Mouse (Mus musculus) embryonic facial prominence, embryonic 12.5 days (tissue): ENCODE data around the gene Jmjd4. TPM values are rescaled to one million over a fixed set of nuclear protein-coding genes. Genes with fewer than 3 reads are reported as not detected.

ENCODE experiments used
- ATAC-seq: fragments of 200-750 bp; cut with Nextera tagmentation; 2 replicates; pipeline ENCODE4 v1.8.0; 2017; ENCODE audit not compliant: insufficient number of reproducible peaks, insufficient read depth, low FRiP score, low TSS enrichment
- H3K27ac ChIP-seq: fragments of 300-500 bp; sonication (generic); 2 replicates; pipeline ENCODE4 v1.5.1; 2016; ENCODE audit warnings: mild to moderate bottlenecking
- H3K27me3 ChIP-seq: fragments of 300-500 bp; sonication (generic); 2 replicates; pipeline ENCODE4 v1.6.1; 2016; ENCODE audit warnings: mild to moderate bottlenecking, moderate library complexity
- H3K36me3 ChIP-seq: fragments of 300-500 bp; sonication (generic); 2 replicates; pipeline ENCODE4 v1.6.1; 2016; ENCODE audit warnings: mild to moderate bottlenecking
- H3K4me1 ChIP-seq: fragments of 300-500 bp; sonication (generic); 2 replicates; pipeline ENCODE4 v1.6.1; 2016
- H3K4me2 ChIP-seq: fragments of 300-500 bp; sonication (generic); replicated peaks from 2 replicates; pipeline ENCODE4 v1.6.1; 2016; ENCODE audit warnings: mild to moderate bottlenecking, moderate library complexity
- H3K4me3 ChIP-seq: fragments of 300-500 bp; sonication (generic); 2 replicates; pipeline ENCODE4 v1.5.1; 2016; ENCODE audit warnings: mild to moderate bottlenecking
- H3K9ac ChIP-seq: fragments of 300-500 bp; sonication (generic); 2 replicates; pipeline ENCODE4 v1.6.1; 2016; ENCODE audit warnings: mild to moderate bottlenecking, moderate library complexity
- H3K9me3 ChIP-seq: fragments of 300-500 bp; sonication (generic); 2 replicates; pipeline ENCODE4 v1.6.1; 2016; ENCODE audit warnings: mild to moderate bottlenecking, moderate library complexity
- WGBS: fragments of 180-500 bp; shearing (Covaris S2); methylation state at CpG from one replicate; pipeline ENCODE4 v1.1.7; 2016; 5-methylcytosine and 5-hydroxymethylcytosine counted together
- polyA plus RNA-seq: library from polyadenylated mRNA; unstranded; fragments of >200 nt; fragmentation: Nextera tagmentation; extraction: Ambion mirVana; gene quantifications from 2 replicates; pipeline ENCODE4 v1.2.1, GENCODE M21; 2016

The Jmjd4 gene
- polyA plus RNA-seq = 18.8 and 19.3 TPM in 2 replicates

- WGBS = under 1% methylated on average over 40 of the region's 40 CpGs
- Histone ChIP-seq H3K9ac (peak within 1 kb of the TSS; percentile 82), H3K4me3 (peak within 1 kb of the TSS; percentile 90), H3K27ac (peak within 1 kb of the TSS; percentile 83), H3K36me3 (peaks cover 35% of the 10 kb centered on the region), H3K4me2 (peak within 1 kb of the TSS; percentile 91), H3K27me3 (no peaks in the 10 kb centered on the region), H3K4me1 (peaks cover 25% of the 10 kb centered on the region), H3K9me3 (no peaks in the 10 kb centered on the region)
- ATAC-seq = peak; percentile 91
Measured at GRCm38 (mm10) chr11:59449741-59450229, at the start of gene Jmjd4. Jmjd4 (plus strand) TSS chr11:59450045.

- H3K9me3 ChIP-seq = no peaks in the 10 kb centered on the region
- WGBS = 78% methylated on average over 2 of the region's 2 CpGs
- H3K4me3 ChIP-seq = no peak overlapping the region
- no peak for ATAC-seq
- H3K36me3 ChIP-seq = peaks cover 18% of the 10 kb centered on the region
- no peak overlapping the region for H3K9ac ChIP-seq
- no peaks in the 10 kb centered on the region for H3K27me3 ChIP-seq
- H3K27ac ChIP-seq = peak overlapping the region; percentile 83
- H3K4me2 ChIP-seq = no peak overlapping the region
- peaks cover 44% of the 10 kb centered on the region for H3K4me1 ChIP-seq
Measured at GRCm38 (mm10) chr11:59400876-59401275, 49.0 kb upstream of the Jmjd4 start.

- Histone ChIP-seq H3K4me3 (no peak overlapping the region), H3K36me3 (peaks cover 53% of the 10 kb centered on the region), H3K4me2 (no peak overlapping the region), H3K9me3 (no peaks in the 10 kb centered on the region), H3K27me3 (no peaks in the 10 kb centered on the region), H3K27ac (no peak overlapping the region), H3K4me1 (peaks cover 12% of the 10 kb centered on the region; the same call in 1 of the 2 replicates), H3K9ac (no peak overlapping the region)
- no peak for ATAC-seq
- WGBS = 90% methylated on average over 1 of the region's 1 CpGs
Measured at GRCm38 (mm10) chr11:59405761-59406160, 44.1 kb upstream of the Jmjd4 start.

GRCm38 (mm10) chr11:59410851-59411250 lies 39.0 kb upstream of the Jmjd4 start:
- Histone ChIP-seq H3K9me3 (no peaks in the 10 kb centered on the region), H3K4me1 (peaks cover 28% of the 10 kb centered on the region), H3K27me3 (no peaks in the 10 kb centered on the region), H3K36me3 (peaks cover 55% of the 10 kb centered on the region), H3K27ac (peak overlapping the region; percentile 0; the same call in 1 of the 2 replicates), H3K9ac (no peak overlapping the region), H3K4me2 (no peak overlapping the region), H3K4me3 (no peak overlapping the region)
- ATAC-seq = no peak
- 81% methylated on average over 2 of the region's 2 CpGs for WGBS

- Histone ChIP-seq H3K9ac (no peak overlapping the region), H3K36me3 (peaks cover 45% of the 10 kb centered on the region), H3K4me3 (no peak overlapping the region), H3K4me2 (no peak overlapping the region), H3K27ac (peak overlapping the region; percentile 8; the same call in 1 of the 2 replicates), H3K9me3 (no peaks in the 10 kb centered on the region), H3K27me3 (no peaks in the 10 kb centered on the region), H3K4me1 (peaks cover 28% of the 10 kb centered on the region)
- 66% methylated on average over 6 of the region's 6 CpGs for WGBS
- ATAC-seq = no peak
Measured at GRCm38 (mm10) chr11:59412058-59412457, 37.8 kb upstream of the Jmjd4 start.

- Histone ChIP-seq H3K27ac (peak overlapping the region; percentile 74), H3K27me3 (no peaks in the 10 kb centered on the region), H3K9ac (no peak overlapping the region), H3K4me3 (no peak overlapping the region), H3K4me1 (peaks cover 31% of the 10 kb centered on the region), H3K4me2 (no peak overlapping the region), H3K9me3 (no peaks in the 10 kb centered on the region), H3K36me3 (peaks cover 37% of the 10 kb centered on the region)
- ATAC-seq = peak; percentile 39; the same call in 1 of the 2 replicates
- 71% methylated on average over 13 of the region's 13 CpGs for WGBS
Measured at GRCm38 (mm10) chr11:59412999-59413863, 36.6 kb upstream of the Jmjd4 start.

- H3K4me2 ChIP-seq = no peak overlapping the region
- H3K36me3 ChIP-seq = peaks cover 51% of the 10 kb centered on the region
- no peak overlapping the region for H3K4me3 ChIP-seq
- H3K27me3 ChIP-seq = no peaks in the 10 kb centered on the region
- ATAC-seq = peak; percentile 18; the same call in 1 of the 2 replicates
- no peaks in the 10 kb centered on the region for H3K9me3 ChIP-seq
- 40% methylated on average over 5 of the region's 5 CpGs for WGBS
- H3K9ac ChIP-seq = no peak overlapping the region
- H3K27ac ChIP-seq = peak overlapping the region; percentile 80
- H3K4me1 ChIP-seq = peaks cover 31% of the 10 kb centered on the region
Measured at GRCm38 (mm10) chr11:59418708-59419107, 31.1 kb upstream of the Jmjd4 start.

- no peak for ATAC-seq
- Histone ChIP-seq H3K4me2 (no peak overlapping the region), H3K4me1 (peaks cover 41% of the 10 kb centered on the region), H3K9me3 (no peaks in the 10 kb centered on the region), H3K4me3 (no peak overlapping the region), H3K9ac (no peak overlapping the region), H3K36me3 (peaks cover 53% of the 10 kb centered on the region), H3K27ac (no peak overlapping the region), H3K27me3 (no peaks in the 10 kb centered on the region)
- WGBS = 80% methylated on average over 8 of the region's 8 CpGs
Measured at GRCm38 (mm10) chr11:59421436-59421835, 28.4 kb upstream of the Jmjd4 start.

- Histone ChIP-seq H3K36me3 (peaks cover 59% of the 10 kb centered on the region), H3K27me3 (no peaks in the 10 kb centered on the region), H3K9me3 (no peaks in the 10 kb centered on the region), H3K4me1 (peaks cover 41% of the 10 kb centered on the region), H3K9ac (no peak overlapping the region), H3K4me2 (no peak overlapping the region), H3K4me3 (no peak overlapping the region), H3K27ac (no peak overlapping the region)
- ATAC-seq = no peak
- WGBS = 95% methylated on average over 2 of the region's 2 CpGs
Measured at GRCm38 (mm10) chr11:59421967-59422366, 27.9 kb upstream of the Jmjd4 start.

GRCm38 (mm10) chr11:59423010-59423588 lies 26.7 kb upstream of the Jmjd4 start:
- Histone ChIP-seq H3K9ac (no peak overlapping the region; the same call in 1 of the 2 replicates), H3K27ac (peak overlapping the region; percentile 52; the same call in 1 of the 2 replicates), H3K4me3 (no peak overlapping the region), H3K27me3 (no peaks in the 10 kb centered on the region), H3K4me1 (peaks cover 40% of the 10 kb centered on the region), H3K9me3 (no peaks in the 10 kb centered on the region), H3K36me3 (peaks cover 66% of the 10 kb centered on the region), H3K4me2 (no peak overlapping the region)
- WGBS = 53% methylated on average over 5 of the region's 5 CpGs
- ATAC-seq = no peak

GRCm38 (mm10) chr11:59425671-59426101 lies 24.2 kb upstream of the Jmjd4 start:
- Histone ChIP-seq H3K27ac (0 out of 2 replicates have a peak overlapping the region, but pooled peaks have one; percentile 11), H3K36me3 (peaks cover 65% of the 10 kb centered on the region), H3K4me3 (no peak overlapping the region), H3K9me3 (no peaks in the 10 kb centered on the region), H3K4me1 (peaks cover 21% of the 10 kb centered on the region), H3K4me2 (no peak overlapping the region), H3K27me3 (no peaks in the 10 kb centered on the region), H3K9ac (no peak overlapping the region)
- ATAC-seq = no peak
- 50% methylated on average over 7 of the region's 7 CpGs for WGBS
